Mouse (Mus musculus) frontal cortex, postnatal 36 days (tissue): ENCODE results near the gene Dnajc2.
A peak's percentile ranks its signal among the peaks of the same experiment; 100 is the strongest.
"Not testable (repeated sequence)": the region's sequence is repeated elsewhere in the genome, so short reads cannot be mapped to it uniquely, and the experiment has no call there.

Experiments used
- DNase-seq, 2 experiments: peaks; one replicate each; pipeline ENCODE4 v3.0.0; 2022; ENCODE audit warnings: low spot score in 2 of 2

Gene Dnajc2

GRCm38 (mm10) chr5:21743606-21744005 lies 41.4 kb downstream of the Dnajc2 start:
- DNase-seq, result no peak

- no peak for DNase-seq
Measured at GRCm38 (mm10) chr5:21739881-21740280, 45.2 kb downstream of the Dnajc2 start.

- no peak for DNase-seq
Measured at GRCm38 (mm10) chr5:21739120-21739519, 45.9 kb downstream of the Dnajc2 start.

GRCm38 (mm10) chr5:21737620-21738019 lies 47.4 kb downstream of the Dnajc2 start:
- no peak for DNase-seq

GRCm38 (mm10) chr5:21736956-21737585 lies 48.0 kb downstream of the Dnajc2 start, which contains the start of gene Pmpcb:
Gene Pmpcb, plus strand, starts transcription at chr5:21737141.
- DNase-seq, result peak; percentile 86 to 93

GRCm38 (mm10) chr5:21736046-21736445 lies 49.0 kb downstream of the Dnajc2 start:
- DNase-seq, result no peak

GRCm38 (mm10) chr5:21735584-21735983 lies 49.5 kb downstream of the Dnajc2 start:
- DNase-seq, result peak; percentile 48 to 53

GRCm38 (mm10) chr5:21735100-21735499 lies 50.0 kb downstream of the Dnajc2 start:
- DNase-seq, result no peak

- peak; percentile 81 to 93 for DNase-seq
Measured at GRCm38 (mm10) chr5:21732930-21733329, 52.1 kb downstream of the Dnajc2 start.

- no peak for DNase-seq
Measured at GRCm38 (mm10) chr5:21732177-21732911, 52.7 kb downstream of the Dnajc2 start.

GRCm38 (mm10) chr5:21729107-21729506 lies 55.9 kb downstream of the Dnajc2 start:
- DNase-seq, result no peak

GRCm38 (mm10) chr5:21724872-21725271 lies 60.2 kb downstream of the Dnajc2 start:
- DNase-seq, result no peak

- no peak for DNase-seq
Measured at GRCm38 (mm10) chr5:21724427-21724826, 60.6 kb downstream of the Dnajc2 start.

- no peak for DNase-seq
Measured at GRCm38 (mm10) chr5:21719209-21719608, 65.8 kb downstream of the Dnajc2 start.

GRCm38 (mm10) chr5:21718546-21718945 lies 66.5 kb downstream of the Dnajc2 start:
- no peak for DNase-seq

GRCm38 (mm10) chr5:21717165-21717715 lies 67.8 kb downstream of the Dnajc2 start:
- DNase-seq, result no peak

- no peak for DNase-seq
Measured at GRCm38 (mm10) chr5:21714447-21714846, 70.6 kb downstream of the Dnajc2 start.

GRCm38 (mm10) chr5:21712127-21712715 lies 72.8 kb downstream of the Dnajc2 start:
- DNase-seq, result no peak

- not testable (repeated sequence) for DNase-seq
Measured at GRCm38 (mm10) chr5:21708011-21708410, 77.0 kb downstream of the Dnajc2 start.
